Mouse (Mus musculus): ENCODE measurements around the gene Ahdc1. TPM values are rescaled to one million over a fixed set of nuclear protein-coding genes. Genes with fewer than 3 reads are reported as not detected.

Ahdc1 gene
- polyA plus RNA-seq, 1 experiment from 2014 or later, result 9.0 TPM

GRCm38 (mm10) chr4:133047353-133048105, 36.5 kb downstream of the Ahdc1 start:
- Histone ChIP-seq H3K27ac (peak overlapping the region; percentile 91), H3K36me3 (no peaks in the 10 kb centered on the region), H3K27me3 (ENCODE audit: insufficient read depth, poor library complexity, severe bottlenecking) (no peaks in the 10 kb centered on the region; the same call in 1 of the 2 replicates), H3K4me3 (peak overlapping the region; percentile 35), H3K4me1 (replicated peaks) (peaks cover 100% of the 10 kb centered on the region), H3K9me3 (no peaks in the 10 kb centered on the region)
- DNase-seq (ENCODE audit: low spot score), result peak; percentile 90
- 5% methylated on average over 16 of the region's 16 CpGs for WGBS

- DNase-seq (ENCODE audit: low spot score), result no peak
- H3K4me3 ChIP-seq, result no peak overlapping the region
- no peaks in the 10 kb centered on the region for H3K36me3 ChIP-seq
- H3K27me3 ChIP-seq (ENCODE audit: insufficient read depth, poor library complexity, severe bottlenecking), result no peaks in the 10 kb centered on the region; the same call in 1 of the 2 replicates
- WGBS, result 66% methylated on average over 19 of the region's 19 CpGs
- H3K4me1 ChIP-seq (replicated peaks), result peaks cover 92% of the 10 kb centered on the region
- H3K9me3 ChIP-seq, result no peaks in the 10 kb centered on the region
- H3K27ac ChIP-seq, result peak overlapping the region; percentile 91
Measured at GRCm38 (mm10) chr4:133049071-133049920, 38.2 kb downstream of the Ahdc1 start.

GRCm38 (mm10) chr4:133050196-133050836, 39.3 kb downstream of the Ahdc1 start:
- Histone ChIP-seq H3K27me3 (ENCODE audit: insufficient read depth, poor library complexity, severe bottlenecking) (no peaks in the 10 kb centered on the region; the same call in 1 of the 2 replicates), H3K9me3 (no peaks in the 10 kb centered on the region), H3K4me3 (no peak overlapping the region), H3K27ac (peak overlapping the region; percentile 91), H3K4me1 (replicated peaks) (peaks cover 90% of the 10 kb centered on the region), H3K36me3 (peaks cover 6% of the 10 kb centered on the region)
- 54% methylated on average over 9 of the region's 9 CpGs for WGBS
- DNase-seq (ENCODE audit: low spot score), result no peak

GRCm38 (mm10) chr4:133050837-133051549, 39.9 kb downstream of the Ahdc1 start:
- peak overlapping the region; percentile 16; the same call in 1 of the 2 replicates for H3K4me3 ChIP-seq
- H3K9me3 ChIP-seq, result no peaks in the 10 kb centered on the region
- peak overlapping the region; percentile 91 for H3K27ac ChIP-seq
- peaks cover 11% of the 10 kb centered on the region for H3K36me3 ChIP-seq
- no peak for DNase-seq (ENCODE audit: low spot score)
- 88% methylated on average over 6 of the region's 6 CpGs for WGBS
- H3K27me3 ChIP-seq (ENCODE audit: insufficient read depth, poor library complexity, severe bottlenecking), result no peaks in the 10 kb centered on the region
- peaks cover 90% of the 10 kb centered on the region for H3K4me1 ChIP-seq (replicated peaks)

DNA sequence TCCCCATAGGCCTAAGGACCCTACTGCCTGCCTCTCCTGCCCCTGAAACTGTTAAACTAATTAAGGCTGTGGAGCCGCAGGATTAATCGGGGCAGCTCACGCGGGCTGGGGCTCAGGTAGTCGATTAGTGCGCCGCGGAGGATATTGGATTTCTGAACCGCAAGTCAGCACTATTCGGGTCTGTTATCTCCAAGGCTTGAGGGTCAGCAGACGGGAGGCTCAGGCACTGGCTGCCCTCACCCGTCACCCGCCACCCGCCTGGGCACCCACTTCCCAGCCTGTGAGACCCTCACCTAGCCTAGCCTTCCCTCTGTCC, 40.4 kb downstream of the Ahdc1 start:
- Histone ChIP-seq H3K9me3 (no peaks in the 10 kb centered on the region), H3K36me3 (peaks cover 11% of the 10 kb centered on the region), H3K27me3 (ENCODE audit: insufficient read depth, poor library complexity, severe bottlenecking) (no peaks in the 10 kb centered on the region), H3K4me3 (peak overlapping the region; percentile 16), H3K4me1 (replicated peaks) (peaks cover 90% of the 10 kb centered on the region), H3K27ac (peak overlapping the region; percentile 60)
- WGBS, result 81% methylated on average over 14 of the region's 14 CpGs
- no peak for DNase-seq (ENCODE audit: low spot score)

- Histone ChIP-seq H3K4me1 (replicated peaks) (peaks cover 89% of the 10 kb centered on the region), H3K27me3 (ENCODE audit: insufficient read depth, poor library complexity, severe bottlenecking) (no peaks in the 10 kb centered on the region), H3K36me3 (peaks cover 11% of the 10 kb centered on the region), H3K4me3 (peak overlapping the region; percentile 16; the same call in 1 of the 2 replicates), H3K27ac (peak overlapping the region; percentile 60), H3K9me3 (no peaks in the 10 kb centered on the region)
- no peak for DNase-seq (ENCODE audit: low spot score)
- WGBS, result 56% methylated on average over 6 of the region's 6 CpGs
Measured at GRCm38 (mm10) chr4:133052029-133052745, 41.1 kb downstream of the Ahdc1 start.

DNA sequence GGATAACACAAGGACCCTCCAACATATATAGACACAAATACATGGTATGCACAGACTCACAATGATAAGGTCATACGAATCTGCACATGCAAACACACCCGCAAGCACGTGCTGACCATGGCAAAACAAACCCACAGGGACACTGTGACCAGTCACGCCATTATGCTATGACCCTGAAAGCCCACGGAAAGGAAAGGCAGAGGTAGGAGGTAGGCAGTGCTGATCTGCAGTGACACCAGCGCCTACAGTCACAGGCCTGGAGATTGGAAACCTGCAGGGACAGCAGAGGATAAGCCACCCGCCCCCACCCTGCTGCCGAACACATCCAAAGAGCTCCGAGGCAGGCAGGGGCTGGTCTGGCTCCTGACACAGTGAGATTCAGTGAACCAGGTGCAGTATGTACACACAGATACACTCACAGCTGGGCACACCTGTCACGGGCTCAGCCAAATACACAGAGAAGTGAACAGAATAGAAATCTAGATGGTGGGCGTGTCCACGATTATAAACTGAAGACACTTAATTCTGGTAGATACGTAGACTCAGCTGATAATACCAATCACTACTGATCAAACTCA, 42.0 kb downstream of the Ahdc1 start:
- peaks cover 18% of the 10 kb centered on the region for H3K36me3 ChIP-seq
- H3K4me1 ChIP-seq (replicated peaks), result peaks cover 89% of the 10 kb centered on the region
- 84% methylated on average over 13 of the region's 13 CpGs for WGBS
- DNase-seq (ENCODE audit: low spot score), result no peak
- H3K27me3 ChIP-seq (ENCODE audit: insufficient read depth, poor library complexity, severe bottlenecking), result no peaks in the 10 kb centered on the region
- H3K9me3 ChIP-seq, result no peaks in the 10 kb centered on the region
- H3K4me3 ChIP-seq, result no peak overlapping the region
- no peak overlapping the region for H3K27ac ChIP-seq

DNA sequence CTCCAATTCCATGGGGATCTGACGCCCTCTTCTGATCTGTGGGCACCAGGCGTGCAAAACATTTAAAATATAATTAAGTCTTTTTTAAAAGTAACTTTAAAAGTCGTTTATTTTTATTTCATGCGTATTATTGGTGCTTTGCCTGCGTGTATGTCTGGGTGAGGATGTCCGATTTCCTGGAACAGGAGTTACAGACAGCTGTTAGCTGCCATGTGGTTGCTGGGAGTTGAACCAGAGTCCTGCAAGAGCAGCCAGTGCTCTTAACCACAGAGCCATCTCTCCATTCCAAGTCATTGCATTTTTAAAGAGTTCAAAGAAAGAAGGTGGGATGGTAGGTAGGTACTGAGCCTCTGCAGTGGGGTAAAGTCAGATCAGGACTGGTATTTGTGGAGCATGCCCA, 43.5 kb downstream of the Ahdc1 start:
- H3K27ac ChIP-seq, result no peak overlapping the region
- peaks cover 88% of the 10 kb centered on the region for H3K4me1 ChIP-seq (replicated peaks)
- no peaks in the 10 kb centered on the region for H3K9me3 ChIP-seq
- H3K27me3 ChIP-seq (ENCODE audit: insufficient read depth, poor library complexity, severe bottlenecking), result no peaks in the 10 kb centered on the region
- H3K4me3 ChIP-seq, result no peak overlapping the region
- H3K36me3 ChIP-seq, result peaks cover 32% of the 10 kb centered on the region
- WGBS, result 82% methylated on average over 6 of the region's 6 CpGs
- DNase-seq (ENCODE audit: low spot score), result no peak

GRCm38 (mm10) chr4:133055163-133055951, 44.3 kb downstream of the Ahdc1 start:
- DNase-seq (ENCODE audit: low spot score), result no peak
- Histone ChIP-seq H3K36me3 (peaks cover 38% of the 10 kb centered on the region), H3K4me3 (no peak overlapping the region), H3K27me3 (ENCODE audit: insufficient read depth, poor library complexity, severe bottlenecking) (no peaks in the 10 kb centered on the region), H3K4me1 (replicated peaks) (peaks cover 84% of the 10 kb centered on the region), H3K27ac (peak overlapping the region; percentile 81), H3K9me3 (no peaks in the 10 kb centered on the region)
- WGBS, result 73% methylated on average over 8 of the region's 8 CpGs

- WGBS, result 5% methylated on average over 15 of the region's 15 CpGs
- peak overlapping the region; percentile 81 for H3K27ac ChIP-seq
- H3K4me3 ChIP-seq, result peak overlapping the region; percentile 38
- H3K27me3 ChIP-seq (ENCODE audit: insufficient read depth, poor library complexity, severe bottlenecking), result no peaks in the 10 kb centered on the region
- peak; percentile 78 for DNase-seq (ENCODE audit: low spot score)
- no peaks in the 10 kb centered on the region for H3K9me3 ChIP-seq
- H3K4me1 ChIP-seq (replicated peaks), result peaks cover 75% of the 10 kb centered on the region
- H3K36me3 ChIP-seq, result peaks cover 47% of the 10 kb centered on the region
Measured at GRCm38 (mm10) chr4:133056069-133056890, 45.2 kb downstream of the Ahdc1 start.
